Mouse (Mus musculus) macrophage (primary cell): ENCODE measurements around the gene Cd9. TPM values are rescaled to one million over a fixed set of nuclear protein-coding genes. Genes with fewer than 3 reads are reported as not detected.
"Not testable (repeated sequence)": the region's sequence is repeated elsewhere in the genome, so short reads cannot be mapped to it uniquely, and the experiment has no call there.

Experiments
- H3K27ac ChIP-seq: fragments of 350-480 bp; formaldehyde crosslinking; 2 replicates; pipeline ENCODE4 v1.9.0; 2021
- H3K36me3 ChIP-seq: fragments of 350-480 bp; formaldehyde crosslinking; 2 replicates; pipeline ENCODE4 v1.9.0; 2021; ENCODE audit errors: inconsistent target
- H3K4me3 ChIP-seq: fragments of 350-480 bp; formaldehyde crosslinking; 2 replicates; pipeline ENCODE4 v1.9.0; 2021; ENCODE audit errors: inconsistent target
- H3K79me2 ChIP-seq: fragments of 350-480 bp; formaldehyde crosslinking; 2 replicates; pipeline ENCODE4 v1.9.0; 2021; ENCODE audit errors: inconsistent target
- WGBS: methylation state at CpG from one replicate; pipeline ENCODE4 v1.1.7; 2026; ENCODE audit warnings: inconsistent platforms; ENCODE audit not compliant: missing documents; 5-methylcytosine and 5-hydroxymethylcytosine counted together
- polyA plus RNA-seq: library from polyadenylated mRNA; stranded (reverse); fragments of 250-400 nt; gene quantifications from 3 replicates; pipeline ENCODE4 v1.2.4, GENCODE M21; 2018; ENCODE audit warnings: inconsistent platforms

Cd9 gene
- polyA plus RNA-seq, 1 experiment from 2014 or later, result 359 TPM

DNA sequence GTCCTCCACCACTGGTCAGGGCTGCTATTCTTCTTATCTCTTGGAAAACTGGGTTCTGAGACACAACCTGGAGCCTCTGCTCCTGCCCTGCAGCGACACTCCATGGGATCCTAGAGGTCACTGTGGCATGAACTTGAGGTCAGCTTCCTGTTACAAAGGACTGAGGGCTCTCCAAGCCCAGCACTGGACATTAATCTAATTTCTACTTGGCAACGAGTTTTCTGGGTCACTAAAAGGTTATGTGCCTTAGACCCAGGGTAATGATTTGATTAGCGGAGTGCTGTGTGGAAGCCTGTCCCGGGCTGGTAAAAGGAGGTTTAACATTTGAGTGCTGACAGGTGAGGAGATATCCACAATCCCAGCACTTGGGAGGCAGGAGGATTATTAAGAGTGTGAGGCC, 9.0 kb downstream of the Cd9 start:
- no peak overlapping the region for H3K4me3 ChIP-seq
- peaks cover 98% of the 10 kb centered on the region for H3K79me2 ChIP-seq
- 85% methylated on average over 4 of the region's 4 CpGs for WGBS
- H3K36me3 ChIP-seq, result no peaks in the 10 kb centered on the region
- no peak overlapping the region for H3K27ac ChIP-seq

DNA sequence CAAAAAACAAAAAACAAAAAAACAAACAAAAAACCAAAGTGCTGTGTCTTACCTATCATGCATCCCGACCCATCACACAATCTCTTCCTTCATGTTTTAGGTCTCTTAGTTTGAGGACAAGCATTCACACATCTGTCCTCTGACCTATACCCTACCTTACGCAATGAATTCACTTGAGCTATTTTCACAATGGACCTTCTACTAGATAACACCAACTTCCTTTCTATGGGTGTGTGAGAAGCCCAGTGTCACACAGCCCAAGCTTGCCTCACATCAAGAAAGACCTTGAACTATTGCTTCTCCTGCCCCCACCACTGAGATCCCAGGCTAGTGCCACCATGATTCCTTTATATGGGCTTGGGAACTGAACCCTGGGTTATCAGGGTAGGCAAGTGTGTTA, 9.9 kb downstream of the Cd9 start:
- Histone ChIP-seq H3K27ac (no peak overlapping the region), H3K36me3 (no peaks in the 10 kb centered on the region), H3K4me3 (no peak overlapping the region), H3K79me2 (peaks cover 98% of the 10 kb centered on the region)
- WGBS, result 82% methylated on average over 2 of the region's 2 CpGs

DNA sequence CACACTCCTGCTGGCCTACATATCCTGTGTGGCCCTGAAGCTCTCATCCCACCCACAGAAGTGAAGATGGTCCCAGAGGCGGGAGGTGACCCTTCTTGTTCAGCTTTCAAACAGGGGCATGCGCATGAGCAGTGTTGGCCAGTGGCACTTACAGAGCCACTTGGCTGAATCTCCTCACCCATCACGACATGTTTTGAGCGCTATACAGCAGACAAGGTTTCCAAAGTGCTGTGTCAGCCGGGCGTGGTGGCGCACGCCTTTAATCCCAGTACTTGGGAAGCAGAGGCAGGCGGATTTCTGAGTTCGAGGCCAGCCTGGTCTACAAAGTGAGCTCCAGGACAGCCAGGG, 10.3 kb downstream of the Cd9 start:
- 98% methylated on average over 8 of the region's 10 CpGs for WGBS
- H3K4me3 ChIP-seq, H3K36me3 ChIP-seq: not testable (repeated sequence)
- H3K79me2 ChIP-seq, result peaks cover 98% of the 10 kb centered on the region
- H3K27ac ChIP-seq, result 0 out of 2 replicates have a peak overlapping the region, but pooled peaks have one; percentile 7

DNA sequence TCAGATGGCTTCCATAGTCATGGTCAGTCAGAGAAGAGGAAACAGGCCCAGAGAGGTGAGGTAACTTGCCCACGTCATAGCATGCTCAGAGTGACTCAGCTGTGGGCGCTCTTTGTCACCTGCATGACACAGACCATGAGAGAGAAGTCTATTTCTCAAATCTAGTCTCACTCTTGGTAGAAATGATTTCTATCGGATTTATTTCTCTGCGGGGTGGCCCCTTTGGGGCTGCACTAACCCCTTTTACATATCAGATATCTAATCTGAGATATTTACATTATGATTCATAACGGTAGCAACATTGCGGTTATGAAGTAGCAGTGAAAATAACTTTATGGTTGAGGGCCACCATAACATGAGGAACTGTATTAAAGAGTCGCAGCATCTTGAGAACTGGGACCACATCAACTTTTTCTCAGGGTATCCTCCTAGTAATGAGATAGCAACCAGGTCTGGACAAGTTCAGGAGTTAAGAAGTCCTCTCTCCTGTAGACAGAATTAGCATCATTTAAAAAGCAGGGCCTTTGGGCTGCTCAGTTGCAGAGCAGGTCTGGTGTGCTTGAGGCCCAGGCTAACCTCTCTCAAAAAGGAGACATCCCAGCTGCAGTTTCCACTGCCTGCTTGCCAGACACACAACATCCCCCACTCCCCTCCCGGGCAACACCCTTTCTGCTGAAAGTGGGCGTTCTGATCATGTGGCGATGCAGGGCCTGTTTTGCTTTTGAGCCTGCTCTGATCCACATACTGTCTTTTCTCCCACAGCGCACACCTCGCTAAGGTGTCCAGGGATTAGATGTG, 10.9 kb downstream of the Cd9 start:
- H3K27ac ChIP-seq, result peak overlapping the region; percentile 85
- no peak overlapping the region for H3K4me3 ChIP-seq
- WGBS, result 80% methylated on average over 12 of the region's 12 CpGs
- peaks cover 98% of the 10 kb centered on the region for H3K79me2 ChIP-seq
- H3K36me3 ChIP-seq, result no peaks in the 10 kb centered on the region

DNA sequence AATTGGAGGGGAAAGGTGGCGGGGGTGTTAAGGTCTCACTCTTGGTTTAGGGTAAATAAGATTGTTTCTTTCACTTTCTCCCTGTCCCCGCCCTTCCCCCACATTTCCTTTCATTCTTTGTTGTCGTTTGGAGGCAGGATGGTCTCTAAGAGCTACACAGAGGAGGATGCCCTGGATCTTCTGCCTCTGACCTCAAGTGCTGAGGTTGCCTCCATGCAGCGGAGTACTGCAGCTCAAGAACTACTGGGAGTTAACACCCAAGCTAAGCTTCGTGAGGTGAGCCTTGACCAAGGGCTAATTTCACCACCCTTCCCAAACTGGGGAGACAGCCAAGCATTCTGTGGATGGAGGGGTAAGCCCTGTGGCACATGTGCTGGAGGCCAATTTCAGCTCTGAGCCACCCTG, 12.2 kb downstream of the Cd9 start:
- peak overlapping the region; percentile 85 for H3K27ac ChIP-seq
- H3K4me3 ChIP-seq, result peak overlapping the region; percentile 8; the same call in 1 of the 2 replicates
- H3K36me3 ChIP-seq, result no peaks in the 10 kb centered on the region
- WGBS, result 34% methylated on average over 5 of the region's 5 CpGs
- peaks cover 98% of the 10 kb centered on the region for H3K79me2 ChIP-seq

DNA sequence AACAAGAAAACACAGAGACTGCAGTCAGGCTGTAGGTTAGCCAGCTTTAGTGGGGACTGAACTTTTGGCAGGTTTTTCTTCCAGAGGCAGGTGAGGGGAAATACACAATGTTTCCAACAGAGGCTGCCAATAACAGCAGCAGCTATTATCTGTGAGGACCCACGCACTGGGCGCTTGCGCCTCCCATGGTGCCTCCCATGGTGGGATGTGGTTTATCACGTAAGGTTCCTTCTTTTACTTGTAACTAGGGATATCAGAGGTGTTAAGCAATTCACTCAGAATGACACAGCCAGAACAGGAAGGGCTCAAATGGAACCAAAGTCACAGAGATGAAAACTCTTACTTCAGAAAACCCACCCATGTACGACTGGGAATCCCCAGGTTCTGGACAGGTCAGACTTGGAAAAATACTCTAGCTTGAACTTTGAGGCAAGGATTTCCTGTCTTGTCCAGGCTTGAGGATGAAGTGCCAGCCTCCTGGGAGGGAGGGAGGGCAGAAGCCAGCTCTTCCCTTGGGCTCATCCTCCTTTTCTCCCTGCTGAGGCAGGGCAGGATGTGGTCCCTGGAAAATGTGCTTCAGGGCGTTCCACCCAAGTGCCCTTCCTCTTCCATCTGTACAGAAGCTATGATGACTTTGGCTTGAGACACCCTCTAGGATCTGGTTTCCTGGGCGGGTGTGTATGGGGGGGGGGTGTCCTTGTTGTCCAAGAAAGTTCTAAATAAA, 12.8 kb downstream of the Cd9 start:
- peaks cover 98% of the 10 kb centered on the region for H3K79me2 ChIP-seq
- H3K27ac ChIP-seq, result peak overlapping the region; percentile 85
- no peaks in the 10 kb centered on the region for H3K36me3 ChIP-seq
- 3% methylated on average over 6 of the region's 7 CpGs for WGBS
- H3K4me3 ChIP-seq, result peak overlapping the region; percentile 8; the same call in 1 of the 2 replicates

DNA sequence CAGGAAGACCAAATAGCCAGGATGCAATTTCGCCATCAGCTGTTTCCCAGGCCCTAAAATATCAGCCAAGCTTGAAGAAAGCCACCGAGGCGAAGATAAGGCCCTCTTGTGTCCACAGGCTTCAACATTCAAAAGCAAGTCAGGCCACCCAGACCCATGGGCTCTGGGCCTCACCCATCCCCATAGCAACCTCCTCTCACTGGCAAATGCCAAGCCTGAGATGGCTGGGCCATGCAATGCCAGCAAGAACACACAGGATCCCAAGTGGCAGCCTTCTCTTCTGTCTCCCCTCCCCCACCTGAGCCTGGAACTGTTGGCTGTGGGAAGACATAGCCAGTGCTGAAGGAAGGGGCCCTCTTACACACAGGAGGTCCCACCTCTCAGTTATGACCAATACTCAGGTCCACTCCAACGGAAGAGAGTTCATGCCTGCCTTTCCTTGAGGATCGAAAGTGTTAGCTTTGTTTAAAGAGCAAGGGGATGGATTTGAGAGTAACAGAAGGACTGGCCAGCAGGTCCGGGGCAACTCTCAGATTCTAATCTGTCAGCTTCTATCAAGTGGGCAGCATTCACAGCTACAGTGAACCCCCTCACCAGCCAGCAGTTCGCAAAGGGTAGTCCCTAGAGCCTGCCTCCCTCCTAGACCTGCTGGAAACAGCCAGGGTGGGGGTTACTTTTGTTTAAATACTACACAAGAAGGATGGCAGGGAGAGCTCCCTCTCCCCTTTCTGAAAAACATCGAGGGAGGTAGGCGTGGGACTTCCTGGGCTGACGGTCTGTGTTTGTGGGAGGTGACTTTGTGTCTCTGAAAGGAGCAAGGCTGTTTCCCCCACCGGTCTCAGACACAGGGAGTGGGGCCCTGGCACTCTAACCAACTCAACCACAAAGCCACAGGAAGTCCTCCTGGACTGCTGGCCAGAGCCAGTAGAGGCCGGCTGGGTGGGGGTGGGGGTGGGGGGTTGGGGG, 13.9 kb downstream of the Cd9 start:
- Histone ChIP-seq H3K79me2 (peaks cover 98% of the 10 kb centered on the region), H3K27ac (peak overlapping the region; percentile 85), H3K36me3 (no peaks in the 10 kb centered on the region), H3K4me3 (no peak overlapping the region)
- 31% methylated on average over 12 of the region's 12 CpGs for WGBS

DNA sequence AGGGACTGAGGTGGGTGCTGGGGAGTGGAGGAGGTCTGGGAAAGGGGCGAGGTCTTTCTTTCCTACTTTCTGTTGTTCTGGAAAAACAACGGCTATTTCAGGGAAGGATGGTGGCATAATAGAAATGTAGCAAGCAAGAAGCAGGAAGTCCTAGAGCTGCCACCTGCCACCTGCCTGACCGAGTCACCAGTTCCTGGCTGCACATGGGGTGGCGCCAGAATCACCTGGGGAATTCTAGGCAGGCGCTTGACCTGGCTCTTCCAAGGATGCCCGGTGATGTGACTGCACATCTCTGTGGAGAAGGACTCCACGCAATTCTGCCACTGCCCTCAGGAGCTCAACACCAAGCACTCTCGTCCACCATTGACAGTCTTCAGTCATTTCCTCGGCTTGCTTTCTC, 15.2 kb downstream of the Cd9 start:
- H3K27ac ChIP-seq, result no peak overlapping the region
- 80% methylated on average over 9 of the region's 9 CpGs for WGBS

DNA sequence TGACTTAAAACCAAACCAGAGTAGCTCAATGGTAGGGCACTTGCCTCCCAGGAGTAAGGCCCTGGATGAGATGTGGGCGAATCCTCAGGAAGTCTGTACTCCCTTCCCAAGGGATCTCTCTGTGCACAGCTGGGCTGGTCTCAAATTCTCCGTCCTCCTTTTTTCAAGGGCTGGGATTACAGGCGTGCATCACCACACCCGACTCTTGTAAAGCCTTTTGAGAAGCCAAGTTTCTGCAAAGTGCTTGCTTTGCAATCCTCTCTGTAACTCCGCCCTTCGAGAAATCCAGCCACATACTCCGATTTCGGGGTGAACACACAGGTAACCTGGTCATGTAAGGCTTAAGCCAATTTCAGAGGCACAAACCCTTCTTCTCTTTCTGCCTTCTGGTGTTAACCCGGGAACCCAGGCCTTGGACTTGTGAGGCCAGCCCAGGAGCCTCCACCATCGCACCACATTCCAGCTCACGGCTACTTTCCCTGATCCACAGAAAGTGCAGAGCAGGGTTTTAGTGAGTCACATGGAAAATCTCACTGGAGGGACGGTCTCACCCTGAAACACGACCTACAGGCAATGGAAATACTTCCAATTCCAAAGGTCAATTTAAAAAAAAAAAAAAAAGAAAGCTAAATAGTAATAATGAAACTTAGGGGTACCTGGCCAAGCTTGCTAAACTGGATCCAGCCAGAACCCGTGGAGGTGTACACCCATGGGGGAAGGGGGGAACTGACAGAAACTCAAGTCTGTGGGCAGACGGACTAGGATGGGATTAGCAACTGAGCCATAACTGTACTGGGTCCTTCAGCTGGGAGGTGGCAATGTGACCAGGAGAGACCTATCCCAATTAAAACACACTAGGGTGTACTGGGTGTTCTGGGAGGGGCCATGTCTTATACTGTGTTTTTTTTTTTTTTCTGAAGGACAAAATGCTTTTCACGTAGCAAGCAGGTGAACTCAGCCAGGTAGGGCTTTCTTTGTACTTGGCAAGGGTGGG, 16.2 kb downstream of the Cd9 start:
- H3K27ac ChIP-seq, result no peak overlapping the region
- no peaks in the 10 kb centered on the region for H3K36me3 ChIP-seq
- 89% methylated on average over 16 of the region's 16 CpGs for WGBS
- H3K4me3 ChIP-seq, result no peak overlapping the region
- H3K79me2 ChIP-seq, result peaks cover 98% of the 10 kb centered on the region

More for the DNA sequence above, 15.2 kb downstream of the Cd9 start:
- Histone ChIP-seq H3K79me2 (peaks cover 98% of the 10 kb centered on the region), H3K36me3 (no peaks in the 10 kb centered on the region), H3K4me3 (no peak overlapping the region)

DNA sequence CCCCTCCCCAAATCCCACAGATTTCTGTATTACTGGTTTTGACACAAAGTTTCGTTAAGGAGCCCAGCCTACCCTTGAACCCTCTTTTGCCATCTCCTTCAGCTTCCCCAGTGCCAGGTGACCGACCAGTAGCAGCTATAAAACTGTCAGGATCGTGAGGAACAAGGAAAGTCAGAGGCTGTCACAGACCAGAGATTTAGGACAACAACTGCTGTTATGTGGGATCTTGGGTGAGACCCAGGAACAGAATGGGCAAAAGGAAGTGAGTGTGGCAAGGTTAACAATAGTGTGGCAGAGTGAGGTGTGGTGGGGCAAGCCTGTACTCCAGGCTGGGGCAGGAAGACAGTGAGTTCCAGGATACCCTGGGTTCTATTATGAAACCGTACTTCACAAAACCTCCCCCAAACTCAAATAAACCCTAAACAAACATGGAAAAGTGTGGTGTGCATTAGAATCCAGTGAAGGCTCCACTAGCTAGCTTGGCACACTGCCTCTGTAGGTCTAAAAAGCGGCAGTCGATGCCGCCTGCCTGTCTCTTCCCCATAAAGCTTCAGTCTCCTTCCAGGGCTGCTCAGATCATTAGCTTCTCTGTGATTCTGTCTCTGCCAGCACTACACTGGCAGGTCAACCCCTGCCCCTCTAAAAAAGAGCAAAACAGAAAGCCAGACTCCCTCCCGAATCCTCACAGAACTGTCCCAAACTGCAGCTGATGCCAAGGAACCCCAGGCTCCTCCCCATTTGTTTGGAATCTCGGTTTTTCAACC, 17.6 kb downstream of the Cd9 start:
- H3K79me2 ChIP-seq, result peaks cover 98% of the 10 kb centered on the region
- H3K27ac ChIP-seq, result no peak overlapping the region
- H3K4me3 ChIP-seq, result no peak overlapping the region
- no peaks in the 10 kb centered on the region for H3K36me3 ChIP-seq
- 66% methylated on average over 9 of the region's 9 CpGs for WGBS

DNA sequence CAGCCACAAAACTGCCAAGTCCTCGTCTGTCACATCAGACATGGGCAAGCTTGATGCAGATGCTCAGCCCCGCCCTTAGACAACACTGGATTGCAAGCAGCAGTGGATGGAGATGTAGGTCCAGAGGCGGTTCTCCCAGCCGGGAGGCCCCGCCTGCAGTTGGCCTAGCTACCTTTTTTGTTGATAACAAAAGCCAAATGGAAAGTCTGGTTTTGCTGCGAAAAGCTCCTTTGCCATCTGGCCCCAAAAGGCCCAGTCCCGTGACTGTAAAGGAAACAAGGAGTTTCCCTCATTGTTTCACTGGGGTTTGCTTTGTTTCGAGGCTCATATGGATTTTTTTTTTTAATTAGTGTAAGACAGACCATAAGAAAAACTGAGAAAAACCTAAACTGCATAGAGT, 18.5 kb downstream of the Cd9 start:
- Histone ChIP-seq H3K27ac (no peak overlapping the region), H3K79me2 (peaks cover 95% of the 10 kb centered on the region), H3K4me3 (no peak overlapping the region), H3K36me3 (no peaks in the 10 kb centered on the region)
- 91% methylated on average over 8 of the region's 8 CpGs for WGBS

DNA sequence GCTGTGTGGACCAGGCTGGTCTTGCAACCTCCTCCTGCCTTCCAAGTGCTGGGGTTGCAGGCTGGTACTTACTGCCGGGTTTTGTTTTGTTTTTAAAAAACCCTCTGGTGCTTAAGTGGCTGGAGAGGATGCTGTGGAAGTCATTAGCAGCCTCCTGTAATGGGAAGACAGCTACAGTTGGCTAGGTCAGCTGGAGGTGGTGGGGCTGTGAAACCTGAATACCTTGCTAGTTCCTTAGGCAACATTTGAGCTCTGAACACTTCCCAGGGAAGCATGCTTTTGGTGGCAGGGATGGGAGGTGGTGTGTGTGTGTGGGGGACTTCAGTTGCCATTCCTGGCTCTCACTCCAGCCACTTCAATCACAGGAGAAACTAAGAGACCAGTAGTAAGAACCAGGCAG, 19.4 kb downstream of the Cd9 start:
- 64% methylated on average over 1 of the region's 1 CpGs for WGBS

DNA sequence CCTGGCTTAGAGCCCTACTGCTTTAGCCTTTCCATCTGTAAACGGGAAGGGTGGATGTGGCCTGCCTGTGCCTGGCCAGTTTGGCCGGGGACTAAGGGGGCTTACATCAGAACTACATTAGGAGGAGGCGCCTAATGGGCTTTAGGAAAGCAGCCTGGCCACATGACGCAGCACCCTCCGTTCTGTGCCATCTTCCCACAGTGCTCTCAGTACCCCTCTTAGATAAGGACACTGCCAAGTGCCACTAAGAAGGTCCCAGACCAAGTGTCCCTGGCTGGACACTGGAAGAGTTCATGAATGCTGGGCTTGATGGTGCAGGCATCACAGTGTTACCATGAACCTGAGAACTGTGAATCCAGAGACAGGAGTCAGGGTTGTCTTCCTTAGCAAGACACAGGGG, 20.7 kb downstream of the Cd9 start:
- WGBS, result 75% methylated on average over 5 of the region's 5 CpGs
- H3K4me3 ChIP-seq, result no peak overlapping the region

More for the DNA sequence above, 19.4 kb downstream of the Cd9 start:
- Histone ChIP-seq H3K36me3 (no peaks in the 10 kb centered on the region), H3K79me2 (peaks cover 95% of the 10 kb centered on the region), H3K27ac (no peak overlapping the region), H3K4me3 (no peak overlapping the region)

More for the DNA sequence above, 20.7 kb downstream of the Cd9 start:
- H3K27ac ChIP-seq, result no peak overlapping the region
- H3K79me2 ChIP-seq, result peaks cover 95% of the 10 kb centered on the region
- H3K36me3 ChIP-seq, result no peaks in the 10 kb centered on the region
